Mouse (Mus musculus): ENCODE data around the gene Lrrc8b.

Gene Lrrc8b

GRCm38 (mm10) chr5:105484247-105484646, 68.7 kb downstream of the Lrrc8b start:
- DNase-seq (ENCODE audit: low spot score): no peak

GRCm38 (mm10) chr5:105484891-105485290, 69.3 kb downstream of the Lrrc8b start:
- DNase-seq (ENCODE audit: low spot score): no peak

DNA sequence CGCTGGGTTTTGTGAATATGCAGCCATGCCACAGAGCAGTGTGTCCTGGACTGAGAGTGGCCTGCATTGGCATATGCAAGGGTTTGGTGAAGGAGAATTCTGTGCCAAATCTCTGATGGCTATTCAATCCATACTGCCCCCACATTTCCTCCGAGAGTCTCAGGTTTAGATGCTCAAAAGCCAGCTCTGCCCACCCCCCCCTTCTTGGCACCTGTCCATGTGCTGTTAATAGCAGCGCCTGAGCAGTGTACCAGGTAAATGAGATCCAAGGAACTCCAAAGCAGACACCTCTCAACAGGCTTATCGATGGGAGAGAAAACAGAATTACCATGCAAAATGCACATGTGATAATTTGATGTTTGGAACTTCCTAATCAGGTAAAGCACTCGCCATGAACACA, 74.6 kb downstream of the Lrrc8b start:
- DNase-seq (ENCODE audit: low spot score): no peak

DNA sequence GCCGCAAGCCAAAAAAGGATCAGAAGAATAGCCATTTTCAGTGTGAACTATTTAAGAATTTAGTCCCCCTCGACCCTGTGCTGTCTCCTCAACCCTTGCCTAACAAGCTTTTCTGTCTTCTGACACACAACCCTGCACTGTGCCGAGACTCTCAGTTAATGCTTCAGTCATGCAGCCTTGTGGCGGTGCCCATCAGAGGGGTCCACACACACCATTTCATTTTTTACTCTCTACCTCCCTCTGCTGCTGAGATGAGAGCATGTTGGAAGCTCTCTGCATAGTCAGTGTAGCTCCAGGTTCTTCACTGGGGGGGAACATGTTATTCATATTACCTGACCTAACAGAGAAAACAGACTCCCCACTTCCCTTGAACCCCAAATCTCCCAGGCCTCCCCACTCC, 75.8 kb downstream of the Lrrc8b start:
- DNase-seq (ENCODE audit: low spot score): no peak

GRCm38 (mm10) chr5:105492367-105493246, 77.0 kb downstream of the Lrrc8b start:
- no peak for DNase-seq (ENCODE audit: low spot score)

GRCm38 (mm10) chr5:105493377-105493776, 77.8 kb downstream of the Lrrc8b start:
- DNase-seq (ENCODE audit: low spot score): no peak

GRCm38 (mm10) chr5:105494246-105494917, 78.8 kb downstream of the Lrrc8b start:
- no peak for DNase-seq (ENCODE audit: low spot score)

DNA sequence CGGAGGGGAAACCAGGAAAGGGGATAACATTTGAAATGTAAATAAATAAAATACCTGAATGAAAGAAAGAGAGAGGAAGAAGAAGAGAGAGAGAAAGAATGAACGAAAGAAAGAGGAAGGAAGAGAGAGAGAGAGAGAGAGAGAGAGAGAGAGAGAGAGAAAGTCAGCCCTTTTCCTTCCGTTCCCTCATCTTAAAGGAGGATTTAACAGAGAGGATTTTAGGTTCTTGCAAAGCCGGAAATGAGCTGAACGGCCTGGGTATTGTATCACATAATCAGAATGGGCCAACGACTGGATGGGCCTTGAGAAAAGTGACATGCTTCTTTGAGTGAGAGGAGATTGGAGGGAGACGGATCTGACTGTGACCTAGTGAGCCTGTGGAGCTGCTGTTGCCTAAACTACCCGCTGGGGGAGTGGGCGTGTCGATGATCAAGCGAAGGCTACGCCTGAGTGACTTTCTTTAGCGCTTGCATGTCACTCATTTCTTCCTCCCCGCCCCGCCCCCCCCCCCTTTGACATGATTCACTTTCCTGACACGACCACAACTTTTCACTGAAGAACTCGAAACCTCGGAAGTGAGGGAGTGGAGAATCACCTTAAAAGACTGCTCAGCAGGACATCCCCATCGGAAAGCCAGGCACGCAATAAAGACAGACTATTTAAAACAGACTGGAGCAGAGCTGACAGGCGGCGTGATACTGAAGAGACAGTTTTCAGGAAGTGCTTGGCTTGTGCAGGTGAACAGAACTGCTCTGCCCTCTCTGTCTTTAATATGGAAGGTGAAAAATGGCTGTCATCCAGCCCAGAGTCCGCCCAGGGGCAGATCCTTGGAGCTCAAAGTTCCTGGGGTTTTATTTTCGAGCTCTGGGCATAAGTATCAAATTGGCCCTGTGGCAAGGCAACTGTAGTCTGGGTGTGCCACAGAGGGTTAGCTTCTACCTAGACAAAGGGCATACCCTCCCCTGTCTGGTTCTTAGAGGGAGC, 79.6 kb downstream of the Lrrc8b start:
- DNase-seq (ENCODE audit: low spot score): peak; percentile 59

DNA sequence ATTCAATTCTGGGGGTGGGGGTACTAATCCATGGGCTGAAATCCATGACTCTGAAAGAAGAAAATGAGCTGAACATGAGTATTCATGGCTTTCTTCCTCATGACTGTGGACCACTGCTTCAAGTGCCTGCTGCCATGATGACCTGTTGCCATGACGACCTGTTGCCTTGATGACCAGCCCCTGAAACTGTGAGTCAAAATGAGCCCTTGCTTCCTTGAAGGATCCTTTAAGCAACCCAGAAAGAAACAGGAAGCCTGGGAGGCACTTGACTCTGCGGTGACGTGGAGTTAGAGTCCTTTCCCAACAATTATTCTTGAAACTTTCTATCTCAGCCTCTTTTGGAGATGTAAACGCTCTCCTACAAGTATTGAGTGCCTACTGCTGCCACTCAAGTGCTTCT, 80.6 kb downstream of the Lrrc8b start:
- DNase-seq (ENCODE audit: low spot score): no peak

DNA sequence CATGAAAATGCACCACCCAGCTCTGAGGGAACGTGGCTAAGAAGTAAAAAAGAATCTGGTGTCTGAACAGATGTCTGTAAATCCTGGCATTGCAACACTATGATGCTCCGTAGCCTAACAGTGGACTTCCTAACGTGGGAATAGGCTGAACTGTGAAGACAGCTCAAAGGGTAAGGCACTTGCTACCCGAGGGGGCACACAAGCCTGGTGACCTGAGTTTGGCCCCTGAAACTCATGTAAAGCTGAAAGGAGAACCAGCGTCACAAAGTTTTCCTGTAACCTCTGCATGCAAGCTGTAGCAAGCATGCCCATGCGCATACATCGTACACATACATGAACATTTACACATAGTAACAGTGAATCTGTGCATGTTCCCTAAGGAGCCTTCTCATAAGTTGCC, 81.0 kb downstream of the Lrrc8b start:
- DNase-seq (ENCODE audit: low spot score): no peak

- no peak for DNase-seq (ENCODE audit: low spot score)
Observed at GRCm38 (mm10) chr5:105498429-105499000, 82.9 kb downstream of the Lrrc8b start.

DNA sequence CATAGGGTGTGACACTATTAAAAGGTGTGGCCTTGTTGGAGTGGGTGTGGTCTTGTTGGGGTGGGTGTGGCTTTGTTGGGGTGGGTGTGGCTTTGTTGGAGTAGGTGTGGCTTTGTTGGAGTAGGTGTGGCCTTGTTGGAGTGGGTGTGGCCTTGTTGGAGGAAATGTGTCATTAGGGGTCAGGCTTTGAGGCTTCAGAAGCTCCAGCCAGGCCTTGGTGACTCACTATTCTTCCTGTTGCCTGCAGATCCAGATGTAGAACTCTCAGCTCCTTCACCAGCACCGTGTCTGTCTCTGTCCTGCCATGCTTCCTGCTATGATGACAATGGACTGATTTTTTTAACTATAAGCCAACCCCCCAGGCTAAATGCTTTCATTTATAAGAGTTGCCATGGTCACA, 83.8 kb downstream of the Lrrc8b start:
- no peak for DNase-seq (ENCODE audit: low spot score)

DNA sequence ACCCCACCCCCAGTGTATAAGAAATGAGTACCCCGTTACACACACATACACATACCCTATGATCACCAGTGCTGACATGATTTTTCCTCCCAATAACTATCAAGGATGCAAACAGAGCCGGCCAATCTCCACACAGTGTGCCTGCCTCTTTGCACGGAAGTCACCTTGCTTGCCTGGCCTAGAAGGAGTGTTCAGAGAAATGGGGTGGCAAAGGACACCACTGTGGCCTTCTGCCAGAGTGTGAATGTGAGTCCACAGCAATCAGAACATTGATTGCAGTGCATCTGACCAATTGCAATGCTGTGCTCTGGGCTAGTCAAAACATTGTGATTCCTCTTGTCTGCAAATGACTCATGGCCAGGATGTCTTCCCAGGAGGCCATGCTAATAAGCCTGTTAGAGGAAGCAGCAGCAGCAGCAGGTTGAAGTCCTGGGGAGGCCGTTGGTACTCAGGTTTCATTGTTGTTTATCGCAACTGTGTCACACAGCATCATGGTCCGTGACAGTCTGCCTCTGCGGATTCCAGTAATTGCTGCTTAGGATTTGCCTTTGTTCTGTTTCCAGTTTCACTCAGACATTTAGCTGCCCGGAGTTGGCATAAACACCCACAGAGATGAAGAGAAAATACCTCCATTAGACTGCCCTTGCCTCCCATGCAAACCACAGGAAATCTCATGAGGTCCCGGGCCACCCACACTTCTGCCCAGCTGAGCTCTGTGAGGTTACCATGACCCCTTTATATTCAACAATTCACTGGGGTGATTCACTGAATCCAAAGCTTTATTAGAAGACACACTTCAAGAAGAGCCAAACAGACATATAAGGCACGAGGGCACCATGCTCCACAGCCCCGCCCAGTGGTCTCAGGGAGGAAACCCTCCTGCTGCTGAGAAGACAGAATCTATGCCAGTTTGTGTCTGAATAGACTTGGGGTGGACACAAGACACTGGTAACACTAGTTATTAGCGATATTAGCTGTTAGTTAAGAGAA, 84.9 kb downstream of the Lrrc8b start:
- no peak for DNase-seq (ENCODE audit: low spot score)

GRCm38 (mm10) chr5:105501136-105501535, 85.6 kb downstream of the Lrrc8b start:
- DNase-seq (ENCODE audit: low spot score): no peak

GRCm38 (mm10) chr5:105508813-105509212, 93.2 kb downstream of the Lrrc8b start:
- no peak for DNase-seq (ENCODE audit: low spot score)

- DNase-seq (ENCODE audit: low spot score): no peak
Observed at GRCm38 (mm10) chr5:105512297-105512696, 96.7 kb downstream of the Lrrc8b start.

GRCm38 (mm10) chr5:105515532-105515931, 100.0 kb downstream of the Lrrc8b start:
- no peak for DNase-seq (ENCODE audit: low spot score)

- no peak for DNase-seq (ENCODE audit: low spot score)
Observed at GRCm38 (mm10) chr5:105516290-105516689, 100.7 kb downstream of the Lrrc8b start.

GRCm38 (mm10) chr5:105517992-105518625, 102.5 kb downstream of the Lrrc8b start:
- DNase-seq (ENCODE audit: low spot score): no peak

DNA sequence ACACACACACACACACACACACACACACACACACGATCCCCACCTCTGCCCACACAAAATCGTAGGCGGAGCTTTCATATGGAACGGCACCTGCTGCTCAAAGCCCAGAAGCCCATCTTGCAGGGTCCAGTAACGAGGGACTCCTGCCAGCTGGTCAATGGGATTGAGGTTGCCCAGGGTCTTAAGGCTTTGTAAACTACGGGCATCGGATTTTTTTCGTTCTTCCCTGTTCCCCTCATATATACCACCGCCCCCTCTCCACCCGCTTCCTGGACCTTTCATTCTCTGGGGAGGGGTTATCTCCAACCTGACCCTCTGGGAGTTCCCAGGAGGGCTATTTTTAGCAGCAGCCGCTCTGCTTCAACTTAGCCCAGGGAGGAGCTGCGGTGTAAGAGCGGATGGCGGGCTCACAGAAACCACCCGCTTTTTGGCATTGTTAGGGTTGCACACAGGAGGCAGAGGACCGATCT, 103.1 kb downstream of the Lrrc8b start:
- no peak for DNase-seq (ENCODE audit: low spot score)
